Mouse (Mus musculus) kidney, postnatal 25 days (tissue): ENCODE data around the gene Plk5.
A peak's percentile ranks its signal among the peaks of the same experiment; 100 is the strongest.

Source experiments
- DNase-seq, 2 experiments: peaks; one replicate each; pipeline ENCODE4 v3.0.0; 2021; ENCODE audit warnings: mixed read lengths in 2 of 2

Gene Plk5

GRCm38 (mm10) chr10:80357994-80358639 is 1.9 kb downstream of the Plk5 start:
- DNase-seq = peak; percentile 65 to 77

DNA sequence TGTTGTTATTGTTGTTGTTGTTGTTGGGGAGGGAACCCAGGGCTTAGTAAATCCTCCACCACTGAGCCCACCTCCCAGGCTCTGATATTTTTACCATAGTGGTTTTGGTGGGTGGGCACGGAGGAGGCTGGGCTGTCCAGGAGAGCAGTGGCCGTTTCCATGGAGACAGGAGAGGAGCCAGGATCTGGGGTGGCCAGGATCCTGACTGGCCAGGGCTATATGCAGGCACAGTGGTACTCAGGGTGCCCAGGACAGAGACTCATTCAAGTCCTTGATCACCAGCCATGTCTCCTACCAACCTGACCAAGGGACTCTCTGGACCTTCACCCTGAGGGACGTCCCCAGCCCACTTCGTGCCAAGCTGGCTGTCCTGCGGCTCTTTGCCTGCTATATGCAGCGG is 7.5 kb downstream of the Plk5 start:
- no peak for DNase-seq

GRCm38 (mm10) chr10:80365736-80366135 is 9.5 kb downstream of the Plk5 start:
- DNase-seq = no peak

DNA sequence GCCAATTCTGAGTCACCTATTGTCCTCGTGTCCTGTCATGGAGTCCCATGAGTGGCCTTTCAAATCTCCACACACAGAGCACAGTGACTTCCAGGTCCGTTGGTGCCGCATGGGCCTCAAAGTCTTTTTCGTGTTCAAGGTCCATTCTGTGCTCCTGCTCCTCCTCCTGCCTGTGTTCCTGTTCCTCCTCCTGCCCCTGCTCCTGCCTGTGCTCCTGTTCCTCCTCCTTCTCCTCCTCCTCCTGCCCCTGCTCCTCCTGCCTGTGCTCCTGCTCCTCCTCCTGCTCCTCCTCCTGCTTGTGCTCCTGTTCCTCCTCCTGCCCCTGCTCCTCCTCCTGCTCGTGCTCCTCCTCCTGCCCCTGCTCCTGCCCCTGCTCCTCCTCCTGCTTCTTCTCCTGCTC is 11.7 kb downstream of the Plk5 start:
- no peak for DNase-seq

DNA sequence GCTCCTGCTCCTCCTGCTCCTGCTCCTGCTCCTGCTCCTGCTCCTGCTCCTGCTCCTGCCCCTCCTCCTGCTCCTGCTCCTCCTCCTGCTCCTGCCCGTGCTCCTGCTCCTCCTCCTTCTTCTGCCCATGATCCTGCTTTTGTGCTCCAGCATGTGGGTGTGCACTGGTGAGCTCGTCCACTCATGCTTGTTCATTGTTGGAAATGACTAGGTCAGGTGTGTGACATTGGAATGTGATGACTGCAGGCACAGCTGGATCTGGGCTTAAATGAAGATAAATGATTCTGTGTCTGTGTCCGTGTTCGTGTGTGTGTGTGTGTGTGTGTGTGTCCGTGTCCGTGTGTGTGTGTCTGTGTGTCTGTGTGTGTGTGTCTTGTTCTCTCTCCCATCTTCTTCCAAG is 12.1 kb downstream of the Plk5 start:
- DNase-seq = no peak

DNA sequence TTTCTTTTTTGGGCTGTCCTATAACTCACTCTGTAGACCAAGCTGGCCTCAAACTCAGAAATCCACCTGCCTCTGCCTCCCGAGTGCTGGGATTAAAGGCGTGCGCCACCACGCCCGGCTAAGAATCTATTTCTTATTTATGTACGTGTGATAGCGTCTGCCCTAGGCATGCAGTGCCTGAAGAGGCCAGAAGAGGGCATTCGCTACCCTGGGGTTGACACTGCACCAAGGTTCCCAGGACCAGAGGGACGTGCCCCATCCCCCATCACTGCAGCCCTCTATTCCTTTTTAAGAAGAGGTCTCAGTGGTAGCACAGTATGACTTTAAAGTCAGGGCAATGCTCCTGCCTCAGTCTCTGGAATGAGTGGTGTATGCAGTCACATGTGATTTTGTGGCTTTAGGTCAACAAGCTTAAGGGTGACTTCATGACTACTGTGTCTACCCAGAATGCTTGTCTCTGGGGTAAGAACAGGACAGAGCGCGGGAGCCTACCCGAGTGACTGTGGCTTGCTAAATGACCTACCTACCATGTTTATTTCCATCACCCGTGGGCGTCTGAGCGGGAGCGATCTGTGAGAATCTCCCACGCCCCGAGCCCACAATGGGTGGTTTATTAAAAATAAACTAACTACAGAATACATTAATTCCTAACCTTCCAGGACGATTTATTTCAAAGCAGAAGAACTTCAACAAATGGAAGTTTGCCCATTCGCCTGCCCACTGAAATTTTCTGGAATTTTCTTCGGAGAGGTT is 13.9 kb downstream of the Plk5 start:
- DNase-seq = peak in 1 of 2 experiments; percentile 33

DNA sequence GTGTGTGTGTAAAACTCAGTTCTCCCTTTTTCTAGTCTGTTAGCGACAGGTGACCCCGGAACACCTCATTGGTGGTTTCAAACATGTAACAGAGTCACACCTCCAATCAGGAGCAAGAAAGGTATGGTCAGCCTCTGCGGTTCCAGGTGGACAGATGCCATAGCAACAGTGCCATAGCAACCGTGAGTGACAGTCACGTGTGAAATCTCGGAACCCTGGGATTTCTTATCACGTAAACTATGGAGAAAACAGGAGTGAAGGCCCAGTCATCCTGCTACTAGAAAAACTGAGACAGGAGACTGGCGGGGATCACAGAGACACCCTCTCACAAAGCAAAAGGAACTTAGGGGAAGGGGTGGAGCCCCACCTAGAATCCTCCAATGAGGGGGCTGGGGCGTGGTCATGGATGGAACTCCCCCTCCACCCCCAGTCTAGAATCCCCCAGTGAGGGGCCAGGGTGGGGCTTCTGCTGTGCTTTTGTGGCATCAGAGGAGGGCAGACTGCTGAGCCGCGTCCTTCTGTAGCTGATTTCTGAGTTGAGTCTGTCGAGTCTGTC is 15.2 kb downstream of the Plk5 start:
- peak; percentile 61 to 79 for DNase-seq

DNA sequence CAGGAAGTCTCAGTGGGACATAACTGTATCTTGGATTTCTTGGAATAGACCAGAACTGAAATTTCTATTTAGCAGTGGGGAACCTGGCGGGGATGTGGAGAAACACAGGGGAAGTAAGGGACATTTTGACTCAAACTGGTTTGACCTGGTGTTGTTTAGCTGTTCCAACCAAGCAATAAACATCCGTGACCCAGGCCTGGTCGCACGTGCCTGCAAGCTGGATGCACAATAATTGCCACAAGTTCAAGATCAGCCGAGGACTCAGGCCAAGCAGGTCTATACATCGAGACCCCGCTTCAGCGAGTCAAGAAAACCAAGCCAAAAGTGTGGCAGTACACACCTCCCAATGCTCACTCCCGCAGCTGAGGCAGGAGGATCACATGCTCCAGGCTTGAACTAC is 15.7 kb downstream of the Plk5 start:
- no peak for DNase-seq

DNA sequence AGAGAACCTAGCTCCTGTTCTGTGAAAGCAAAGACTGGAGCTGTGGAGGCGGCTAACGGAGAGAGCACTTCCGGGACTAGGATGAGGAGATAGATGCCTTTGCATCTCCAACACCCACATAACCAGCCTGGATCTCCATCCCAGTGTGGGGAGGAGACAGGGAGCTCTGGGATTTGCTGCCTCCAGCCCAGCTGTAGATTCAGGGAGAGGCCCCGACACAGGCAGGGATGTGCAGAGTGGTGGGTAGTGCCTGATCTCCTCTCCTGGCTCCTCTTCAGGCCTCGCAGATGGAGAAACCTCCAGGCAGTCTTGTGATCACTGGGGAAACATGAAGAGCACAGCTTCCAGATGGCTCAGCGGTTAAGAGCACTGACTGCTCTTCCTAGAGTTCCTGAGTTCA is 16.4 kb downstream of the Plk5 start:
- DNase-seq = no peak

GRCm38 (mm10) chr10:80374063-80374462 is 17.8 kb downstream of the Plk5 start:
- peak; percentile 86 to 91 for DNase-seq

DNA sequence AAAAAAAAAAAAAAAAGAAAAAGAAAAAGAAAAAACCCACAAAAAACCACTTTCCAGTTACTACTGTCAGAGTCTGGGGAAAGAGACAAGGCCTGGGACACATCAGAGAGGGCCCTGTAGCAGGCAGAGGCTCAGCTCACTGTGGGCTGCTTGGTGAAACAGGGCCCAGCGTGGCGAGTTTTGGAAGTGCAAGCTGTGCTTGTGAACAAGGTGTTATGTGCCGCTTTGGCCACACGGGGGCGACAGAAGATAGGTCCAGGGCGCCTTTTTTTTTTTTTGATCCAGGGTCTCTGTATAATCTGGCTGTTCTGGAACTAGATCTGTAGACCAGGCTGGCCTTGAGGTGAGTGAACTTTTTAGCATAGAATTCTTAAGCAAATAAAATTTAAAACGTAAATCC is 19.9 kb downstream of the Plk5 start:
- peak; percentile 92 to 97 for DNase-seq

DNA sequence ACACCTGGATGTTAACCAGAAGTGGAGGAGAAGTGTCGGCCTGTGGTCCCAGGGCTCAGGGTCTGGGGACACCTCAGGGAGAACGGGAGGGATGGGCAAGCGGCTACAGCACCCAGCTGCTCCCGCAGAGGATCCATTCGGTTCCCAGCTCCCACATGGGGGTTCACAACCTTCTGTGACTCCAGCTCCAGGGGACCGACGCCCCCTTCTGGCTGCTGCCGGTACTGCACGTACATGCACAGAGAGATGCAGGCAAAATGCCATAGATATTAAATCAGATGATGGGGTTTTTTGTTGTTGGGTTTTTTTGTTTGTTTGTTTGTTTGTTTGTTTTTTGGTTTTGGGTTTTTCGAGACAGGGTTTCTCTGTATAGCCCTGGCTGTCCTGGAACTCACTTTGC is 21.5 kb downstream of the Plk5 start:
- peak in 1 of 2 experiments; percentile 56 for DNase-seq

DNA sequence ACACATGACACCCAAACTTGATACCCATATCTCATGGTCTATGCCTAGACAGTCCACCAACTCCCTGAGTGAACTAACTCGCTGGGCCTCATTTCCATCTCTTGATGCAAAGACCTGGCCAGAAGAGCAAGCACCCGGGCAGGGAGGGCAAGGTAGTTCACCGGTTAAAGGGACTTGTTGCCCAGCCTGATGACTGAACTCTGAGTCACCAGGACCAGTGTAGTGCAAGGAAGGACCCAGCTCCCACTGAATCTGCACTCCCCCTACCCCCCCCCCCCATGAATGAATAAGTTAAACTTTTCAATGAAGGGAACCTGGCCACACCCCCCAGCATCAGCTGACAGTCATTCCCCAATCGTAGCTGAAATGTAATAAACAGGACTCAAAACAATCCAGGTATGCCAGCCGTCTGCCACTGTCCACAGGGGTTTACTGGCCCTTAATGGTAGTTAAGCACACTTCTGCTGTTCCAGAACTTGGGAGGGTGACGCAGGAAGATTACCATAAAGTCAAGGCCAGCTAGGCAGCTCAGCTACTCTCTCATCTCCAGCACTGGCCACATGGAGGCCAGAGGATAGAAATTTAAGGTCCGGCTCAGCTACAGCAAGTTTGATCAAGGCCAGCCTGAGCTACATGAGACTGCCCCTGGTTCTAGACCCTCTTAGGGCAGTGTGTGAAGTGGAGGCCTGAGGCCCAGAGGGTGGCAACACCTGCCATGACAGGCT is 26.5 kb downstream of the Plk5 start:
- DNase-seq = no peak

DNA sequence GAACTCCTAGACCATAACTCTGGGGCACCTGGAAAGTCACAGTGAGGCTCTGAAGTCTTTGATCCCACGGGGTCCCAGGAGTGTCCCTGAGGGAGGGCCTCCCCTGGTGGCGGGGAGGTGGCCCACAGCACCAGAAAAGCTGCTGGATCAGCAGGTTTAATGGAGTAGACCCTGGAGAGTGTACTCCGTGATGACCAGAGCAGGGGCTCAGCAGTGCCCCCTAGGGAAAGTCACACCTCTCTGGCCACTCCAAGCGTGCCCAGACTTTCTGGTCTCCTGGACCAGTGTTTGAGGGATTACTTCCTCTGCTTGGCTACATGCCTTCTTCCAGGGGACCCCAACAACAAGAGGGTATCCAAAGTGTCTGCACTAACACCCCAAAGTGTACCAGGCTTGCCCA is 27.2 kb downstream of the Plk5 start:
- peak in 1 of 2 experiments; percentile 32 for DNase-seq

GRCm38 (mm10) chr10:80384115-80384639 is 27.9 kb downstream of the Plk5 start:
- DNase-seq = no peak

GRCm38 (mm10) chr10:80384709-80385108 is 28.4 kb downstream of the Plk5 start:
- DNase-seq = no peak

GRCm38 (mm10) chr10:80385310-80385709 is 29.1 kb downstream of the Plk5 start:
- DNase-seq = no peak

DNA sequence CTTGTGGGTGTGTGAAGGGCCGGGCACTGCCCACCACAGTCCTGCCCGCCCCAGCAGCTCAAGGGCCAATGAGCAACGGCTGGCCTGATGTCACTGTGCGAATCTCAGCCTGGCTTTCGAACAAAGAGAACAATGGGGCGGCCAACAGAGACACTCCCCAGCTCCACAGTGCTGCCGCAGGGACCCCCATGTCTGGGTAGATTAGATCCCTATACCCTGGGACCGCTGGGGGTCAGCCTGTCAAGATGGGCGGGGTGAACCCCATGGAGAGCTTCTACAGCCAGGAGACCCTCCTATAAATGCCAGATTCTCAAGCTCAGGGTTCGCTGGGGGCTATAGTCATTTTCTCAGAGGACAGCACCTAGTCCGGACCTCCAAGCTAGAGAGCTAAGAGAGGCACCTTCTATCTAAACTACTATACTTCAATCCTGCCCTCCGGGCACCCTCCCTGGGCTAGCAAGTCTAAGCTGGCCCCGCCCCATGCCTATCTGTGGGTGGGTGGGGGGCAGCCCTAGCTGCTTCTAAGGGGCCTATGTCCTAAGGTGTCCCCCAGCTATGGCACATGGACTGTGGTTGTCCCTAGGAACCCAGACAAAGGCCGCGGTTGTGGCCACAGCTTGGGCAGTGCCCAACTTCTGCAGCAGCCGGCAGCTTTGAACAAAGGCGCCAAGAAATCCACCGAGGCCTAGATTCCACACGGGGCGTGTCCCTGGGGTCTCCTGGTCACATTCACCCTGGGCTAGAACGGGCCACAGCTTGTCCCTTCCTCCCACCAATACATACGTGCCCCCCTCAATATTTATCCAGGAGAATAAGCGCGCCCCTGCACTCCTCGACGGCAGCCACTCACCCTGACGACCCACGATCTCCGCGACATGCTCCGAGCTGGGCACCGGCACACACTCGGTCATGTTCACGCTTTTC is 29.8 kb downstream of the Plk5 start:
- DNase-seq = no peak

GRCm38 (mm10) chr10:80386735-80387471 is 30.6 kb downstream of the Plk5 start:
- no peak for DNase-seq

DNA sequence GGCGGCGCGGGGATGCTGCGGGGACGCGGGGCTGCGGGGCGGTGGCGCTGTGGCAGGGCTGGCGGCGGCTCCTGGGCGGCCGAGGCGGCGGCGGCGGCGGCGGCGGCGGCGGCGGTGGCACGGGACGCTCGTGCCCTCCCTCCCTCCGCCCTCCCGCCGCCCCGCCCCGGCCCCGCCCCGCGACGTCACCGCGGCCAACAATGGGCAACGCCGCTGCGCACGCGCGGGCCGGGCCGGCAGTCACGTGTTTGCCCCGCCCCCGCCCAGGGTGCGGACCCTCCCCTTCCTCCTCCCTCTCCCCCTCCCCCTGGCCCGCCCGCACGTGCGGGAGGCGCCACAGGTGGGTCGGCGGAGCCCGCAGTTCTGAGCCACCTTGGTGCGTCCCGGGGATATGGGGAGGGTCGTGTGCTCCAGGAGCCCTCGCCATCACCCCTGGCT is 31.3 kb downstream of the Plk5 start, which contains the start of gene Mex3d:
TSS of gene Mex3d (minus strand) at position 138 of the 438 bp plus-strand sequence.
- DNase-seq = peak; percentile 92 to 94

GRCm38 (mm10) chr10:80388731-80389130 is 32.5 kb downstream of the Plk5 start:
- DNase-seq = no peak
